Mouse (Mus musculus): ENCODE data around the gene Nabp1. TPM values are rescaled to one million over a fixed set of nuclear protein-coding genes. Genes with fewer than 3 reads are reported as not detected.

Gene Nabp1
- polyA plus RNA-seq, 1 experiment from 2014 or later: 6.5 TPM

GRCm38 (mm10) chr1:51508543-51508942, 30.3 kb upstream of the Nabp1 start:
- Histone ChIP-seq H3K4me3 (replicated peaks) (no peak overlapping the region), H3K4me2 (no peak overlapping the region), H3K27ac (no peak overlapping the region), H3K9ac (no peak overlapping the region), H3K36me3 (replicated peaks) (no peaks in the 10 kb centered on the region), H3K4me1 (peaks cover 5% of the 10 kb centered on the region; the same call in 1 of the 2 replicates), H3K9me3 (no peaks in the 10 kb centered on the region), H3K27me3 (no peaks in the 10 kb centered on the region)
- 48% methylated on average over 3 of the region's 3 CpGs for WGBS
- ATAC-seq (ENCODE audit: low FRiP score): no peak

GRCm38 (mm10) chr1:51507436-51507835, 29.2 kb upstream of the Nabp1 start:
- no peaks in the 10 kb centered on the region for H3K27me3 ChIP-seq
- no peak overlapping the region for H3K4me3 ChIP-seq (replicated peaks)
- H3K9me3 ChIP-seq: no peaks in the 10 kb centered on the region
- WGBS: 77% methylated on average over 5 of the region's 5 CpGs
- no peak overlapping the region for H3K9ac ChIP-seq
- no peaks in the 10 kb centered on the region for H3K36me3 ChIP-seq (replicated peaks)
- no peak for ATAC-seq (ENCODE audit: low FRiP score)
- peaks cover 5% of the 10 kb centered on the region; the same call in 1 of the 2 replicates for H3K4me1 ChIP-seq
- H3K27ac ChIP-seq: no peak overlapping the region
- no peak overlapping the region for H3K4me2 ChIP-seq

- H3K27me3 ChIP-seq: no peaks in the 10 kb centered on the region
- no peaks in the 10 kb centered on the region for H3K36me3 ChIP-seq (replicated peaks)
- 91% methylated on average over 4 of the region's 4 CpGs for WGBS
- no peak overlapping the region for H3K27ac ChIP-seq
- no peak overlapping the region for H3K4me2 ChIP-seq
- no peak overlapping the region for H3K4me3 ChIP-seq (replicated peaks)
- H3K9ac ChIP-seq: no peak overlapping the region
- no peak for ATAC-seq (ENCODE audit: low FRiP score)
- H3K9me3 ChIP-seq: no peaks in the 10 kb centered on the region
- peaks cover 5% of the 10 kb centered on the region; the same call in 1 of the 2 replicates for H3K4me1 ChIP-seq
Observed at GRCm38 (mm10) chr1:51506236-51506635, 28.0 kb upstream of the Nabp1 start.

- no peaks in the 10 kb centered on the region for H3K27me3 ChIP-seq
- no peak overlapping the region for H3K4me2 ChIP-seq
- no peak overlapping the region for H3K27ac ChIP-seq
- 94% methylated on average over 1 of the region's 1 CpGs for WGBS
- ATAC-seq (ENCODE audit: low FRiP score): no peak
- H3K9ac ChIP-seq: no peak overlapping the region
- peaks cover 5% of the 10 kb centered on the region; the same call in 1 of the 2 replicates for H3K4me1 ChIP-seq
- H3K4me3 ChIP-seq (replicated peaks): no peak overlapping the region
- no peaks in the 10 kb centered on the region for H3K36me3 ChIP-seq (replicated peaks)
- no peaks in the 10 kb centered on the region for H3K9me3 ChIP-seq
Observed at GRCm38 (mm10) chr1:51505632-51506031, 27.4 kb upstream of the Nabp1 start.

DNA sequence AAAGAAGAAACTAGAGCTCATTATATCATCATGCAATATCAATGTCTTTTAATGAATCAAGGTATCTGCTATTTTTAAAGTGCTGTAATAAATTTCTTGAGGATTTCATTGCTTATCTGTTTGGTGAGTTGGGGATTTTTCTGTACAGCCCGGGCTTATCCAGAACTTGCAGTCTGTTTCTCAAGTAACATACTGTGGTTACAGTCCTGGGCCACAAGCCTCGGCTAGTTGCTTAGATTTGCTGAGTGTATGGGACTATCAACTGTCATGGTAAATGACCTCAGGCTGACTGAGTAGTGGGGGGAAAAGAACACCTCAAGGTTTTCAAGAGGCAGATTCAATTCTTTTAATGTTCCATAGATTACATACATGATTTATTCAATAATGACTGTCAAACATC, 24.8 kb upstream of the Nabp1 start:
- no peaks in the 10 kb centered on the region for H3K9me3 ChIP-seq
- no peak overlapping the region for H3K27ac ChIP-seq
- ATAC-seq (ENCODE audit: low FRiP score): no peak
- no peaks in the 10 kb centered on the region for H3K4me1 ChIP-seq
- no peaks in the 10 kb centered on the region for H3K27me3 ChIP-seq
- no peak overlapping the region for H3K9ac ChIP-seq
- no peak overlapping the region for H3K4me3 ChIP-seq (replicated peaks)
- 85% methylated on average over 2 of the region's 2 CpGs for WGBS
- no peaks in the 10 kb centered on the region for H3K36me3 ChIP-seq (replicated peaks)
- H3K4me2 ChIP-seq: no peak overlapping the region

DNA sequence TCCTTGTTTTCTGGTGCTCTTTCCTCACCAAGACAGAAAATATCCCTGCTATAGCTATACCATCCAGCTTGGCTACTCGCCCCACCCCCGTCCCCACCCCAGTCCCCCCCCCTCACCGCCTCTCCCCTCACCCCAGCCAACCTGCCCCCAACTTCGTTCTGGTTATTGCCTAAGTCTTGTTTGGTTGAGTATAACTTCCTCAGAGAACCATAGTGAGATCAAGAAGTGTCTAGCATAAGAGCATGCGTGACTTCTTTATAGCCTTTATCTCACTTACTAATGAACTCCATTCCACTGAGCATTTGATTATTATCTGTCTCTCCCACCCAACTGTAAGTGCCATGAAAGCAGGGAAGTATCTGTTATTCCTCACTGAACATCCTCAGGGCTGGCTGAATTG, 24.1 kb upstream of the Nabp1 start:
- ATAC-seq (ENCODE audit: low FRiP score): no peak
- WGBS: 87% methylated on average over 5 of the region's 5 CpGs

DNA sequence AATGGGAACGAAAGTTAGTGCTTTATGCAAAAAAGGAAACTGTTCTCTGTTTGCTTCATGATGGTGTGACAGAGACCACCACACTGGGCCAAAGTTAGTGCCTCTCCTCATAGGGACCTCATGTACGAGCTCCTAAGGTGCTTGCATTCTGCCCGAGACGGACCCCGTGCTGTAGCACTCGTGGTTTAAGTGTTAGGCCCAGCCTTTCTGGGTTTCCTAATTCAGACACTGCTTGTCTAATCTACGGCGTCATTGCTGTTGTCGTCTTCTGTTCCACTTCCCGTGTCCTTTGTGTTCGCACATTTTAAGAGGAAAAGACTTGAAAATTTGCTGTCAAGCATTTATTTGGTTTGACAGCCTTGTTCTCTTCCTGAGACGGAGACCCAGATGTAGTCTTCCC, 23.0 kb upstream of the Nabp1 start:
- WGBS: 86% methylated on average over 12 of the region's 12 CpGs

More for the DNA sequence above, 24.1 kb upstream of the Nabp1 start:
- H3K9ac ChIP-seq: no peak overlapping the region
- no peaks in the 10 kb centered on the region for H3K9me3 ChIP-seq
- H3K27ac ChIP-seq: no peak overlapping the region
- no peaks in the 10 kb centered on the region for H3K4me1 ChIP-seq
- H3K4me2 ChIP-seq: no peak overlapping the region
- no peaks in the 10 kb centered on the region for H3K36me3 ChIP-seq (replicated peaks)
- no peak overlapping the region for H3K4me3 ChIP-seq (replicated peaks)
- H3K27me3 ChIP-seq: no peaks in the 10 kb centered on the region

DNA sequence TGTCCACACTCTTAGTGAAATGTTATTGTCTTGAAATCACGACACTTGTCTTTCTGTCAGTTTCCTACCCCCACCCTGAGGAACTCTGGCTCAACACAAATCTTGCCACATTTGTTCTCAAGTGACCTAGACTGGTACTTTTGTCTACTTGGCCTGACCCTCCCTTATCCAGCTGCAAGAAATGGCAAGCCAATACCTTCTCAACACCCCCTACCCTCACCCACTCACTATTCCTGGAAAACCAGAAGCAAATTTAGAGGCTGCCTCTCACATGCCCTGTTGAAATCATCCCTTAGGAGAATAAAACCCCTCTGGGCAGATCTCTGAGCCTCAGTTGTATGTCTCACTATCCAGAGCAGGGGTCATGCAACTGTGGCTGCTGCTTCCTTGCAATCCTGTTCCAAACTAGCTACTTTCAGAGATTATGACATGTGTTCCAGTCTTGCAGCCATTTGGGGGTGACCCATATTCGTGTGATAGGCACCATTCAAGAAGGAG, 20.4 kb upstream of the Nabp1 start:
- Histone ChIP-seq H3K27me3 (no peaks in the 10 kb centered on the region), H3K9me3 (no peaks in the 10 kb centered on the region), H3K4me3 (replicated peaks) (no peak overlapping the region), H3K4me2 (no peak overlapping the region), H3K36me3 (replicated peaks) (no peaks in the 10 kb centered on the region), H3K9ac (no peak overlapping the region), H3K4me1 (no peaks in the 10 kb centered on the region), H3K27ac (no peak overlapping the region)
- ATAC-seq (ENCODE audit: low FRiP score): no peak
- 58% methylated on average over 2 of the region's 2 CpGs for WGBS

More for the DNA sequence above, 23.0 kb upstream of the Nabp1 start:
- ATAC-seq (ENCODE audit: low FRiP score): no peak
- Histone ChIP-seq H3K9ac (no peak overlapping the region), H3K27ac (no peak overlapping the region), H3K27me3 (no peaks in the 10 kb centered on the region), H3K4me1 (no peaks in the 10 kb centered on the region), H3K36me3 (replicated peaks) (no peaks in the 10 kb centered on the region), H3K9me3 (no peaks in the 10 kb centered on the region), H3K4me3 (replicated peaks) (no peak overlapping the region), H3K4me2 (no peak overlapping the region)

GRCm38 (mm10) chr1:51496163-51496562, 17.9 kb upstream of the Nabp1 start:
- H3K9me3 ChIP-seq: 0 out of 2 replicates have a peak, but pooled peaks cover 4% of the 10 kb centered on the region
- no peaks in the 10 kb centered on the region for H3K4me1 ChIP-seq
- no peak overlapping the region for H3K4me3 ChIP-seq (replicated peaks)
- H3K27me3 ChIP-seq: no peaks in the 10 kb centered on the region
- no peak overlapping the region for H3K9ac ChIP-seq
- WGBS: 95% methylated on average over 1 of the region's 1 CpGs
- no peak overlapping the region for H3K4me2 ChIP-seq
- ATAC-seq (ENCODE audit: low FRiP score): no peak
- H3K27ac ChIP-seq: no peak overlapping the region
- no peaks in the 10 kb centered on the region for H3K36me3 ChIP-seq (replicated peaks)

- no peaks in the 10 kb centered on the region for H3K36me3 ChIP-seq (replicated peaks)
- H3K27ac ChIP-seq: no peak overlapping the region
- H3K4me1 ChIP-seq: no peaks in the 10 kb centered on the region
- H3K9ac ChIP-seq: no peak overlapping the region
- H3K27me3 ChIP-seq: no peaks in the 10 kb centered on the region
- H3K4me3 ChIP-seq (replicated peaks): no peak overlapping the region
- 0 out of 2 replicates have a peak, but pooled peaks cover 4% of the 10 kb centered on the region for H3K9me3 ChIP-seq
- WGBS: 91% methylated on average over 7 of the region's 7 CpGs
- ATAC-seq (ENCODE audit: low FRiP score): no peak
- H3K4me2 ChIP-seq: no peak overlapping the region
Observed at GRCm38 (mm10) chr1:51493592-51494307, 15.5 kb upstream of the Nabp1 start.

GRCm38 (mm10) chr1:51486291-51486690, 8.1 kb upstream of the Nabp1 start:
- Histone ChIP-seq H3K4me3 (replicated peaks) (no peak overlapping the region), H3K9me3 (no peaks in the 10 kb centered on the region), H3K36me3 (replicated peaks) (no peaks in the 10 kb centered on the region), H3K4me1 (no peaks in the 10 kb centered on the region), H3K27ac (no peak overlapping the region), H3K27me3 (no peaks in the 10 kb centered on the region), H3K9ac (no peak overlapping the region), H3K4me2 (no peak overlapping the region)
- WGBS: 79% methylated on average over 1 of the region's 1 CpGs
- ATAC-seq (ENCODE audit: low FRiP score): no peak

GRCm38 (mm10) chr1:51480386-51480785, 2.2 kb upstream of the Nabp1 start:
- Histone ChIP-seq H3K4me1 (peaks cover 6% of the 10 kb centered on the region), H3K4me3 (replicated peaks) (no peak overlapping the region), H3K27me3 (peaks cover 5% of the 10 kb centered on the region; the same call in 1 of the 2 replicates), H3K4me2 (no peak overlapping the region), H3K27ac (no peak overlapping the region), H3K36me3 (replicated peaks) (no peaks in the 10 kb centered on the region), H3K9me3 (no peaks in the 10 kb centered on the region), H3K9ac (no peak overlapping the region)
- no peak for ATAC-seq (ENCODE audit: low FRiP score)

- 90% methylated on average over 1 of the region's 1 CpGs for WGBS
- peaks cover 6% of the 10 kb centered on the region for H3K4me1 ChIP-seq
- no peak overlapping the region for H3K4me3 ChIP-seq (replicated peaks)
- peaks cover 5% of the 10 kb centered on the region; the same call in 1 of the 2 replicates for H3K27me3 ChIP-seq
- H3K4me2 ChIP-seq: no peak overlapping the region
- no peak overlapping the region for H3K9ac ChIP-seq
- no peaks in the 10 kb centered on the region for H3K36me3 ChIP-seq (replicated peaks)
- no peak for ATAC-seq (ENCODE audit: low FRiP score)
- H3K27ac ChIP-seq: no peak overlapping the region
- H3K9me3 ChIP-seq: no peaks in the 10 kb centered on the region
Observed at GRCm38 (mm10) chr1:51479691-51480090, 1.5 kb upstream of the Nabp1 start.
